Mouse (Mus musculus) liver, postnatal 0 days (tissue): ENCODE data around the gene Cux1. TPM values are rescaled to one million over a fixed set of nuclear protein-coding genes. Genes with fewer than 3 reads are reported as not detected.
A peak's percentile ranks its signal among the peaks of the same experiment; 100 is the strongest.

Source experiments
- ATAC-seq: fragments of 200-750 bp; cut with Nextera tagmentation; 2 replicates; pipeline ENCODE4 v1.8.0; 2017; ENCODE audit warnings: mild to moderate bottlenecking, moderate library complexity
- DNase-seq: peaks from one replicate; pipeline ENCODE4 v3.0.0-alpha.2; 2016
- H3K27ac ChIP-seq: fragments of 300-500 bp; sonication (generic); 2 replicates; pipeline ENCODE4 v1.5.1; 2014; ENCODE audit warnings: antibody characterized with exemption, moderate library complexity, mild to moderate bottlenecking, low read depth
- H3K27me3 ChIP-seq: fragments of 300-500 bp; sonication (generic); 2 replicates; pipeline ENCODE4 v1.6.1; 2014; ENCODE audit warnings: low read length, control low read depth, mixed read lengths; ENCODE audit not compliant: insufficient read depth
- H3K36me3 ChIP-seq: fragments of 300-500 bp; sonication (generic); replicated peaks from 2 replicates; pipeline ENCODE4 v1.6.1; 2014; ENCODE audit warnings: mild to moderate bottlenecking, control low read depth, low read length, moderate library complexity, mixed read lengths; ENCODE audit not compliant: insufficient read depth
- H3K4me1 ChIP-seq: fragments of 300-500 bp; sonication (generic); 2 replicates; pipeline ENCODE4 v1.6.1; 2014; ENCODE audit warnings: antibody characterized with exemption, mild to moderate bottlenecking, control low read depth; ENCODE audit not compliant: insufficient read depth
- H3K4me2 ChIP-seq: fragments of 300-500 bp; sonication (generic); 2 replicates; pipeline ENCODE4 v1.6.1; 2014; ENCODE audit warnings: low read depth, mild to moderate bottlenecking, low read length, moderate library complexity, mixed read lengths
- H3K4me3 ChIP-seq: fragments of 300-500 bp; sonication (generic); 2 replicates; pipeline ENCODE4 v1.5.1; 2014; ENCODE audit warnings: low read depth, low read length
- H3K9ac ChIP-seq: fragments of 300-500 bp; sonication (generic); replicated peaks from 2 replicates; pipeline ENCODE4 v1.6.1; 2014; ENCODE audit warnings: mild to moderate bottlenecking, moderate library complexity
- H3K9me3 ChIP-seq: fragments of 300-500 bp; sonication (generic); 2 replicates; pipeline ENCODE4 v1.6.1; 2016; ENCODE audit warnings: mild to moderate bottlenecking, control low read depth, low read length, mixed read lengths
- CTCF ChIP-seq: sonication (generic); IDR thresholded peaks from 2 replicates; pipeline ENCODE4 v1.5.1; 2016; ENCODE audit warnings: antibody characterized with exemption, low read depth
- EP300 ChIP-seq: IDR thresholded peaks from 2 replicates; pipeline ENCODE4 v1.6.1; 2016; ENCODE audit warnings: antibody characterized with exemption, low read depth, mild to moderate bottlenecking
- WGBS: fragments of 180-500 bp; shearing (Covaris S2); extraction: QIAGEN DNeasy Blood & Tissue Kit; methylation state at CpG from one replicate; pipeline ENCODE4 v1.1.7; 2014; ENCODE audit not compliant: insufficient replicate concordance; 5-methylcytosine and 5-hydroxymethylcytosine counted together
- polyA plus RNA-seq: library from polyadenylated mRNA; unstranded; fragments of >200 nt; fragmentation: Nextera tagmentation; extraction: Ambion mirVana; gene quantifications from 2 replicates; pipeline ENCODE4 v1.2.1, GENCODE M21; 2015

Cux1 gene
- polyA plus RNA-seq, 1 experiment from 2014 or later: 10.7 TPM

- no peaks in the 10 kb centered on the region for H3K9me3 ChIP-seq
- no peak overlapping the region for H3K4me2 ChIP-seq
- ATAC-seq (no peak), DNase-seq (no peak)
- H3K27ac ChIP-seq: no peak overlapping the region
- H3K27me3 ChIP-seq: no peaks in the 10 kb centered on the region
- H3K9ac ChIP-seq: no peak overlapping the region
- WGBS: 63% methylated on average over 3 of the region's 3 CpGs
- no peak overlapping the region for H3K4me3 ChIP-seq
- TF ChIP-seq CTCF (no peak), EP300 (no peak)
- H3K36me3 ChIP-seq: no peaks in the 10 kb centered on the region
- H3K4me1 ChIP-seq: peaks cover 2% of the 10 kb centered on the region; the same call in 1 of the 2 replicates
Observed at GRCm38 (mm10) chr5:136495581-136495980, 71.7 kb downstream of the Cux1 start.

- H3K4me2 ChIP-seq: no peak overlapping the region
- H3K27ac ChIP-seq: no peak overlapping the region
- no peak overlapping the region for H3K4me3 ChIP-seq
- H3K27me3 ChIP-seq: no peaks in the 10 kb centered on the region
- H3K9me3 ChIP-seq: no peaks in the 10 kb centered on the region
- no peak for DNase-seq
- no peaks in the 10 kb centered on the region for H3K36me3 ChIP-seq
- 84% methylated on average over 7 of the region's 7 CpGs for WGBS
- TF ChIP-seq CTCF: no peak
- no peak for TF ChIP-seq EP300
- peaks cover 3% of the 10 kb centered on the region; the same call in 1 of the 2 replicates for H3K4me1 ChIP-seq
- ATAC-seq: no peak
- no peak overlapping the region for H3K9ac ChIP-seq
Observed at GRCm38 (mm10) chr5:136494927-136495326, 72.4 kb downstream of the Cux1 start.

- Histone ChIP-seq H3K4me1 (peaks cover 5% of the 10 kb centered on the region; the same call in 1 of the 2 replicates), H3K27ac (no peak overlapping the region), H3K4me2 (no peak overlapping the region), H3K36me3 (no peaks in the 10 kb centered on the region), H3K9ac (no peak overlapping the region), H3K4me3 (no peak overlapping the region), H3K27me3 (no peaks in the 10 kb centered on the region), H3K9me3 (no peaks in the 10 kb centered on the region)
- no peak for DNase-seq
- TF ChIP-seq CTCF (no peak), EP300 (peak; percentile 69; the same call in 1 of the 2 replicates)
- whole genome bisulfite sequencing: 57% methylated on average over 2 of the region's 2 CpGs
- peak; percentile 62 for ATAC-seq
Observed at GRCm38 (mm10) chr5:136494288-136494687, 73.0 kb downstream of the Cux1 start.

- 0 out of 2 replicates have a peak, but pooled peaks cover 2% of the 10 kb centered on the region for H3K36me3 ChIP-seq
- peaks cover 19% of the 10 kb centered on the region for H3K4me1 ChIP-seq
- DNase-seq (no peak), ATAC-seq (no peak)
- no peak overlapping the region for H3K4me2 ChIP-seq
- H3K27ac ChIP-seq: peak overlapping the region; percentile 76
- 89% methylated on average over 5 of the region's 5 CpGs for WGBS
- H3K4me3 ChIP-seq: no peak overlapping the region
- H3K9me3 ChIP-seq: no peaks in the 10 kb centered on the region
- H3K27me3 ChIP-seq: no peaks in the 10 kb centered on the region
- H3K9ac ChIP-seq: no peak overlapping the region
- TF ChIP-seq CTCF: no peak
- no peak for TF ChIP-seq EP300
Observed at GRCm38 (mm10) chr5:136489450-136489849, 77.8 kb downstream of the Cux1 start.

- Histone ChIP-seq H3K27me3 (no peaks in the 10 kb centered on the region), H3K9me3 (no peaks in the 10 kb centered on the region), H3K9ac (no peak overlapping the region), H3K4me2 (no peak overlapping the region), H3K27ac (peak overlapping the region; percentile 76), H3K4me3 (no peak overlapping the region), H3K36me3 (peaks cover 2% of the 10 kb centered on the region), H3K4me1 (peaks cover 19% of the 10 kb centered on the region)
- 46% methylated on average over 3 of the region's 3 CpGs for WGBS
- ATAC-seq: peak; percentile 79
- TF ChIP-seq EP300: no peak
- no peak for TF ChIP-seq CTCF
- DNase-seq: no peak
Observed at GRCm38 (mm10) chr5:136488721-136489120, 78.6 kb downstream of the Cux1 start.

GRCm38 (mm10) chr5:136488223-136488622 is 79.1 kb downstream of the Cux1 start:
- WGBS: 24% methylated on average over 1 of the region's 1 CpGs
- Histone ChIP-seq H3K4me2 (no peak overlapping the region), H3K9me3 (no peaks in the 10 kb centered on the region), H3K27me3 (no peaks in the 10 kb centered on the region), H3K4me3 (no peak overlapping the region), H3K9ac (no peak overlapping the region), H3K4me1 (peaks cover 19% of the 10 kb centered on the region), H3K36me3 (peaks cover 2% of the 10 kb centered on the region), H3K27ac (peak overlapping the region; percentile 76)
- ATAC-seq: peak; percentile 88
- TF ChIP-seq EP300 (peak; percentile 13; the same call in 1 of the 2 replicates), CTCF (no peak)
- DNase-seq: no peak
